Mouse (Mus musculus): ENCODE measurements around the gene Cnn2. TPM values are rescaled to one million over a fixed set of nuclear protein-coding genes. Genes with fewer than 3 reads are reported as not detected.

Gene Cnn2
- polyA plus RNA-seq (2016; fragmentation: Nextera tagmentation; extraction: Ambion mirVana) = 198 and 199 TPM in 2 replicates

- peaks cover 14% of the 10 kb centered on the region for H3K9me3 ChIP-seq (replicated peaks)
- peaks cover 53% of the 10 kb centered on the region for H3K27me3 ChIP-seq (ENCODE audit: low read depth, poor library complexity, severe bottlenecking)
- 1% methylated on average over 59 of the region's 59 CpGs for WGBS
- H3K4me3 ChIP-seq = peak within 1 kb of the TSS; percentile 56
- DNase-seq (ENCODE audit: low spot score) = peak; percentile 63
- H3K4me1 ChIP-seq = peaks cover 49% of the 10 kb centered on the region
- H3K36me3 ChIP-seq = peaks cover 22% of the 10 kb centered on the region; the same call in 1 of the 2 replicates
- peak within 1 kb of the TSS; percentile 75 for H3K27ac ChIP-seq (replicated peaks)
Observed at GRCm38 (mm10) chr10:79988506-79989271, at the start of gene Cnn2. TSS of gene Cnn2 (plus strand) at chr10:79988584.

GRCm38 (mm10) chr10:79940749-79941148 is 47.6 kb upstream of the Cnn2 start:
- H3K4me3 ChIP-seq = no peak overlapping the region
- H3K36me3 ChIP-seq = peaks cover 48% of the 10 kb centered on the region
- peaks cover 61% of the 10 kb centered on the region for H3K4me1 ChIP-seq
- H3K27me3 ChIP-seq (ENCODE audit: low read depth, poor library complexity, severe bottlenecking) = peaks cover 8% of the 10 kb centered on the region; the same call in 1 of the 2 replicates
- DNase-seq (ENCODE audit: low spot score) = no peak
- H3K27ac ChIP-seq (replicated peaks) = no peak overlapping the region
- H3K9me3 ChIP-seq (replicated peaks) = no peaks in the 10 kb centered on the region
- WGBS = 77% methylated on average over 7 of the region's 7 CpGs

GRCm38 (mm10) chr10:79942988-79943387 is 45.4 kb upstream of the Cnn2 start:
- Histone ChIP-seq H3K4me1 (peaks cover 67% of the 10 kb centered on the region), H3K36me3 (peaks cover 35% of the 10 kb centered on the region), H3K27me3 (ENCODE audit: low read depth, poor library complexity, severe bottlenecking) (no peaks in the 10 kb centered on the region), H3K9me3 (replicated peaks) (no peaks in the 10 kb centered on the region), H3K4me3 (no peak overlapping the region), H3K27ac (replicated peaks) (no peak overlapping the region)
- 80% methylated on average over 1 of the region's 1 CpGs for WGBS
- DNase-seq (ENCODE audit: low spot score) = no peak

- no peak for DNase-seq (ENCODE audit: low spot score)
- Histone ChIP-seq H3K36me3 (peaks cover 33% of the 10 kb centered on the region), H3K9me3 (replicated peaks) (no peaks in the 10 kb centered on the region), H3K4me1 (peaks cover 65% of the 10 kb centered on the region), H3K27ac (replicated peaks) (peak overlapping the region; percentile 34), H3K27me3 (ENCODE audit: low read depth, poor library complexity, severe bottlenecking) (no peaks in the 10 kb centered on the region), H3K4me3 (no peak overlapping the region)
- 87% methylated on average over 9 of the region's 9 CpGs for WGBS
Observed at GRCm38 (mm10) chr10:79943471-79943901, 44.9 kb upstream of the Cnn2 start.

- Histone ChIP-seq H3K36me3 (peaks cover 48% of the 10 kb centered on the region), H3K4me3 (peak overlapping the region; percentile 9)
Observed at GRCm38 (mm10) chr10:79945507-79946234, 42.7 kb upstream of the Cnn2 start.

GRCm38 (mm10) chr10:79946752-79947322 is 41.5 kb upstream of the Cnn2 start:
- Histone ChIP-seq H3K27ac (replicated peaks) (peak overlapping the region; percentile 86), H3K36me3 (peaks cover 48% of the 10 kb centered on the region), H3K9me3 (replicated peaks) (no peaks in the 10 kb centered on the region), H3K27me3 (ENCODE audit: low read depth, poor library complexity, severe bottlenecking) (no peaks in the 10 kb centered on the region), H3K4me3 (peak overlapping the region; percentile 9), H3K4me1 (peaks cover 51% of the 10 kb centered on the region)
- WGBS = 11% methylated on average over 7 of the region's 7 CpGs
- peak; percentile 49 for DNase-seq (ENCODE audit: low spot score)

More at GRCm38 (mm10) chr10:79945507-79946234, 42.7 kb upstream of the Cnn2 start:
- DNase-seq (ENCODE audit: low spot score) = peak; percentile 52
- H3K9me3 ChIP-seq (replicated peaks) = no peaks in the 10 kb centered on the region
- peak overlapping the region; percentile 86 for H3K27ac ChIP-seq (replicated peaks)
- H3K27me3 ChIP-seq (ENCODE audit: low read depth, poor library complexity, severe bottlenecking) = no peaks in the 10 kb centered on the region
- peaks cover 54% of the 10 kb centered on the region for H3K4me1 ChIP-seq
- WGBS = 25% methylated on average over 16 of the region's 16 CpGs

GRCm38 (mm10) chr10:79947502-79947901 is 40.9 kb upstream of the Cnn2 start:
- no peak for DNase-seq (ENCODE audit: low spot score)
- Histone ChIP-seq H3K27ac (replicated peaks) (peak overlapping the region; percentile 86), H3K27me3 (ENCODE audit: low read depth, poor library complexity, severe bottlenecking) (no peaks in the 10 kb centered on the region), H3K9me3 (replicated peaks) (no peaks in the 10 kb centered on the region), H3K36me3 (peaks cover 44% of the 10 kb centered on the region), H3K4me1 (peaks cover 51% of the 10 kb centered on the region), H3K4me3 (peak overlapping the region; percentile 9; the same call in 1 of the 2 replicates)
- 81% methylated on average over 6 of the region's 6 CpGs for WGBS

- Histone ChIP-seq H3K4me3 (no peak overlapping the region), H3K36me3 (peaks cover 58% of the 10 kb centered on the region), H3K27me3 (ENCODE audit: low read depth, poor library complexity, severe bottlenecking) (0 out of 2 replicates have a peak, but pooled peaks cover under 1% of the 10 kb centered on the region), H3K4me1 (peaks cover 35% of the 10 kb centered on the region), H3K27ac (replicated peaks) (no peak overlapping the region), H3K9me3 (replicated peaks) (no peaks in the 10 kb centered on the region)
- no peak for DNase-seq (ENCODE audit: low spot score)
- WGBS = 93% methylated on average over 4 of the region's 4 CpGs
Observed at GRCm38 (mm10) chr10:79949873-79950272, 38.5 kb upstream of the Cnn2 start.

- H3K27me3 ChIP-seq (ENCODE audit: low read depth, poor library complexity, severe bottlenecking) = peaks cover 8% of the 10 kb centered on the region; the same call in 1 of the 2 replicates
- DNase-seq (ENCODE audit: low spot score) = no peak
- WGBS = 86% methylated on average over 18 of the region's 18 CpGs
- peaks cover 34% of the 10 kb centered on the region for H3K4me1 ChIP-seq
- H3K36me3 ChIP-seq = peaks cover 58% of the 10 kb centered on the region
- H3K9me3 ChIP-seq (replicated peaks) = no peaks in the 10 kb centered on the region
- no peak overlapping the region for H3K4me3 ChIP-seq
- no peak overlapping the region for H3K27ac ChIP-seq (replicated peaks)
Observed at GRCm38 (mm10) chr10:79950661-79951060, 37.7 kb upstream of the Cnn2 start.

- Histone ChIP-seq H3K27ac (replicated peaks) (no peak overlapping the region), H3K9me3 (replicated peaks) (no peaks in the 10 kb centered on the region), H3K36me3 (peaks cover 44% of the 10 kb centered on the region), H3K27me3 (ENCODE audit: low read depth, poor library complexity, severe bottlenecking) (peaks cover 15% of the 10 kb centered on the region; the same call in 1 of the 2 replicates), H3K4me3 (no peak overlapping the region), H3K4me1 (peaks cover 32% of the 10 kb centered on the region)
- DNase-seq (ENCODE audit: low spot score) = no peak
- 87% methylated on average over 6 of the region's 6 CpGs for WGBS
Observed at GRCm38 (mm10) chr10:79953946-79954345, 34.4 kb upstream of the Cnn2 start.

GRCm38 (mm10) chr10:79955691-79956090 is 32.7 kb upstream of the Cnn2 start:
- Histone ChIP-seq H3K4me3 (no peak overlapping the region), H3K9me3 (replicated peaks) (no peaks in the 10 kb centered on the region), H3K27me3 (ENCODE audit: low read depth, poor library complexity, severe bottlenecking) (peaks cover 15% of the 10 kb centered on the region; the same call in 1 of the 2 replicates), H3K27ac (replicated peaks) (peak overlapping the region; percentile 24; the same call in 1 of the 2 replicates), H3K4me1 (peaks cover 39% of the 10 kb centered on the region), H3K36me3 (peaks cover 27% of the 10 kb centered on the region)
- no peak for DNase-seq (ENCODE audit: low spot score)
- WGBS = 73% methylated on average over 9 of the region's 9 CpGs

- H3K27ac ChIP-seq (replicated peaks) = peak overlapping the region; percentile 24
- H3K36me3 ChIP-seq = peaks cover 23% of the 10 kb centered on the region
- no peak for DNase-seq (ENCODE audit: low spot score)
- H3K9me3 ChIP-seq (replicated peaks) = no peaks in the 10 kb centered on the region
- WGBS = 23% methylated on average over 4 of the region's 4 CpGs
- peaks cover 46% of the 10 kb centered on the region for H3K4me1 ChIP-seq
- no peak overlapping the region for H3K4me3 ChIP-seq
- H3K27me3 ChIP-seq (ENCODE audit: low read depth, poor library complexity, severe bottlenecking) = peaks cover 15% of the 10 kb centered on the region; the same call in 1 of the 2 replicates
Observed at GRCm38 (mm10) chr10:79956643-79957154, 31.7 kb upstream of the Cnn2 start.
